Mouse (Mus musculus): Measurements from ENCODE around the gene Tbr1.

DNA sequence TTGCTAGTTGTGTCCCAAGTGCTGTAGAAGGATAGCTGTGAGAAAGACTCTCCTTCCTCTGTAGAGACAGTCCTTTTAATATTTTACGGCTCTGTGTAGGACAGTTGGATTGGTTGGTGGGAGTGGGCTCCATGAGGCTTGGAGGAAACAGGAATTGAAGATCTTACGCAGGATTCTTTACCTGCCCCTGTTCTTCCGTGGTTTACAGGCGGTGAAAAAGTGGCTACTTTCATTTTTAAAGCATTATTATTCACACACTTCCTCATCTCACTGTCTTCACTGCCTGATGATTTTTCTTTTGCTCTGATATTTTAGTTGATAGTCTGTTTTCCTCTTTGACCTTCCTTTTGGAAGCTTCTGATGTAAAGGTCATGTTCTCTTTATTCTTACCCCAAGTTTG, 17.5 kb downstream of the Tbr1 start:
- TF ChIP-seq CTCF (IDR thresholded peaks at IDR 0.05; ENCODE audit: borderline replicate concordance, control insufficient read depth, extremely low read depth, insufficient read depth, low read length, poor library complexity): no peak
- TF ChIP-seq POLR2A (IDR thresholded peaks at IDR 0.05; ENCODE audit: control insufficient read depth, extremely low read depth, insufficient read depth, low read length, poor library complexity): no peak

Measured in thymus, adult 2 months (tissue).